Mouse (Mus musculus): ENCODE data around the gene Gng2.
"Not testable (repeated sequence)": the region's sequence is repeated elsewhere in the genome, so short reads cannot be mapped to it uniquely, and the experiment has no call there.

Gng2 gene

GRCm38 (mm10) chr14:19935084-19935483, 42.3 kb downstream of the Gng2 start:
- no peak for DNase-seq

DNA sequence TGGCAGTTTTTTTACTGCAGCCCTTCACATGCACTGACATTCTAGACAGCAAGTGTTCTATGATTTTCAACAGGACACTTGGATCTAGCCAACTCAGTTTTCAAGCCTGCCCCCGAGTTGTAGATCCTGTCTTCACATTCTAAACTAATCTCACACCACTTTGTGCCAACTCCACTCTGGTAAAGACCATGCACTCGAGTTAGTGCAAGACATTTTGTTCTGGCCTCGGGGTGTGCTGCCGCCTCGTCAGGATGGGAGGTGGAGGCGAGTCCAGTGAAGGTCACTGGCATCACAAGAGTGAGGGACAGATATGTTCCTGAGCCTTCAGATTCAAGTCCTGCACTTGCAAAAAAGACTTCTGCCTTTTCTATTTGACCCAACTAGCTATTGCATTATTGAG, 44.1 kb downstream of the Gng2 start:
- no peak for DNase-seq

- no peak for DNase-seq
Observed at GRCm38 (mm10) chr14:19927879-19928278, 49.5 kb downstream of the Gng2 start.

DNA sequence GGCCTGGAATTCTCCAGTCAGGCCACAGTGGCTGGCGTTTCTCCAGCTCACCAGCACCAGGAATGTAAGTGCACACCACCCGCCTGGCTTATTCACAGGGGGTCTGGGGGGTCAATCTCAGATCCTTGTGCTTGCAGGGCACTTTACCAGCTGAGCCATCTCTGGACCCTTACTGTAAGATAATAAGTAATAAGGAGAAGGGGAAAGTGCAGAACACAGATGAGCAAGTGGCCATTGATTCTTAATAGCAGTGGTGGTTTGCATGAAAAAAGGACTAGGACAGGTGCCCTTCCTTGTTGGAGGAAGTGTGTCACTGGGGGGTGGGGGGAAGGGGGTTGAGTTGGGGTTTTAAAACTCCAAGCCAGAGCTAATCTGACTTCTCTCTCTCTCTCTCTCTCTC, 50.3 kb downstream of the Gng2 start:
- no peak for DNase-seq

DNA sequence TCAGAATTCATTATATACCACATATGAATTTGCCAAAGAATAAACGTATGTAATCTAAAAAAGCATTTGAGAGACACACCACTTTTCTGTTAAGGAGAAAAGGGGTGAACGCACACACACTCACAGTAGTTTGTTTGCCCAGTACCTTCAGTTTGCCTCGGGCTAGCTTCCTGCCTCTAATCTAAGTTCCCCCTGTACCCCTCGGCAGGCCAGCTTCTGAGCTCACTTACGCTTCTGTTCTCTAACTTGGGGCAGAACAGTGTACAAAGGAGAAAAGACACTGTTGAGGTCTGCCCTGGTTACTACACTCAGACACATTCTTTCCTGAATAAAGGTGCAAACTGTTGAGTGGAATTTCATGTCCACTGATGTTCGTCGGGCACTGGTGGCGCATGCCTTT, 51.1 kb downstream of the Gng2 start:
- no peak for DNase-seq

GRCm38 (mm10) chr14:19925157-19925556, 52.3 kb downstream of the Gng2 start:
- no peak for DNase-seq

DNA sequence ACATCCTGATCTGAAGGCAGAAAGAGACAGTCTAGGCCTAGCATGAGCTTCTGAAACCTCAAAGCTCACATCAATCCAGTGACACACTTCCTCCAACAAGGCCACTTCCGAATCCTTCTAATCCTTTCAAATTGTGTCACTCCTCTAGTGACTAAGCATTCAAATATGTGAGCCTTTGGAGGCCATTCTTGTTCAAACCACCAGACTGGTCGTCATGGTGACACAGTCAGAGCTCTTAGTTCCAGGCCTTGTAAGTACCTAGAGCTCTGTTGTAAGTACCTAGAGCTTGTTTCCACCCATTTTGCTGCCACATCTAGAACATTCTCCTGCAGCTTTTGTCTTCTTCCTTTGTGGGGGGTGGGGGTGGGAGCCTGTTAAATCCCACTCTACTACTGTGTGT, 53.3 kb downstream of the Gng2 start:
- no peak for DNase-seq

DNA sequence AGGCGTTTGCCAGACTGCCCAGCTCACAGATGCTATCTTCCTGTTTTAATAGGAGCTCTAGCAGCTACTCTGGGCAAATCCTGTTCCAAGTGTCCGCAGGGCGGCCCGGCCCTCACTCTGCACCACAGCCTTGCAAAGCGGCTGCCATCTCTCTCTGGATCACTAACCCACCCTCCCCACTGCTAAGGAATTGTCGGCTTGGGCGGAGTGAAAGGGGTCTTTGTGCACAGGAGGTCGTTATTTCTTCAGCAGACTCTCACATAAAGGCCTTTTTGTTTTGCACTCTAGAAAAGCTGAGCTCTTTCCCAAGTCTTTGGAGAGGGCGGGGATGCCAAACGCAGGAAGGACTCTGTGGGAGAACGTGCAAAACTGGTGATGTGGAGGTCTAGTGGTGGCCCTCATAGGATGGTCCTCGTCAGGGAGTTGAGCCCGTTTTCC, 57.2 kb downstream of the Gng2 start:
- DNase-seq, result no peak

DNA sequence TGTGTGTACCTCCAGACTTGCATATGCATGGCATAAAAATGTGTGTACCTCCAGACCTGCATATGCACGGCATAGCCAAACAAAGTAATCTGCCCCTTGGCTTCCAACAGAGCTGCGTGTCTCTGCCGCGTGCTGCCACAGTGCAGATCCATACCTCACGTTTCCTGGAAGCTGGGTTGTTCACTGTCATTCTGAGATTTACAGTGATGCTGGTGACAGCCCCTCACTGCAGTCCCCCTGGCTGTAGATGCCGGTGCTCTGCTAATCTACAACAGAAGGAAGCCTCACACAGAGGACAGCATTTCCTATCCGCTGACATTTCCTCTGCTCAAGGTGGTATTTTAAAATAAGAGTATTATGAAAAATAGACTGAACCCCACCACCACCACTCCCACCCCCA, 57.6 kb downstream of the Gng2 start:
- no peak for DNase-seq

- no peak for DNase-seq
Observed at GRCm38 (mm10) chr14:19917534-19917933, 59.9 kb downstream of the Gng2 start.

DNA sequence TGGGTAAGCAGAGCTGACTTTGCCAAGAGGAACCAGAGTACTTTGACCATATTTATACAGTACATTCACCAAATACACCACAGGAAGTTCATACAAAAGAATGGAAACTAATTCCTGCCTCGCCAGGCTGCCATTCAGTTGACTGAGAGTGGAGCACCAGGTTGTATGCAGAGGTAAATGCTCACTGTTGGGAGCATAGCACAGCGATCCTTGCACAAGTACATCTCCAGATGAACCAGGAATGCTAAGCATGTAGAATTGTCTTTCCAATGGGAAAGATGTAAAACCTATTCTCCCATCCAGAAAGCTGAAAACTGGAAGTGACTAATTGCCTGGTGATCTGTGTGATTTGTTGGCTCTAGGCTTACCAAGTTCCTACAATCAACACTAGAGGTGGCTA, 61.1 kb downstream of the Gng2 start:
- no peak for DNase-seq

- DNase-seq, result no peak
Observed at GRCm38 (mm10) chr14:19912891-19913290, 64.5 kb downstream of the Gng2 start.

DNA sequence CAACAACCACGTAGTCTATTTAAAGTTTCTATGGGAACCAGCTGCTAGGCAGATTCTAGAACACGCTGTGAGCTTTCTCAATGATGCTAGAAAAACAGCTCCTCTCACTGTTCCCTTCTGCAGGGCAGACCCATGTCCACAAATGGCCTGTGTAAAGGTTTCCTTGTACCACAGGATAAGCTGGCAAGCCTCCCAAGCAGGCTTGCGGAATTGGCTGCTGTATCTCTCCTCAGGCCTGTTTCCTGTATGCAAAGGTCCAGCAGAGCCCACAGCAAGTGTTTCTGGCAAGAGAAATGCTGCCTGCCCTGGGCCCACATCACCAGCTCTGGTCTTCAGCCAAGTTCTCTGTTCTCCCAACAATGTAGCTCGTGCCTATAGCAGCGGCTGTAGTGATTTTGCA, 71.8 kb downstream of the Gng2 start:
- DNase-seq, result peak; percentile 92

DNA sequence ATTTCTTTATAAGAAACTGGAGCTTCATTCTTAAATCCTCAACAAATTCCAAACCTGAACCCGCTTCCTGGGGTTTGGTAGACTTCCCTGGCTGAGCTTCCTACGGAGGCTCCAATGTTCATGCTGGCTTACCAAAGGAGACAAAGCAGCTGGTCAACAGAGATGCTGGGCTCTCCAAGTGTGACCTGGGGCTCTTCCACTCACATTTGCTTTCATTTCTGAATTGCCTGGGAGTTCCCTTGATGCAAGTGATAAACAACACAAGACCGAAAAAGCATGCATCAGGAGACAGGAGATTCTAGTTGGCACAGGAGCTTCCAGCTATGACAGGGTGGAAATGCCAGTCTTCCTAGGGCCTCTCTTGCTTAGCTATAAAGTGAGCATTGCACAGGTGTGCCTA, 72.6 kb downstream of the Gng2 start:
- peak; percentile 28 for DNase-seq

- peak; percentile 35 for DNase-seq
Observed at GRCm38 (mm10) chr14:19904031-19904430, 73.4 kb downstream of the Gng2 start.

- no peak for DNase-seq
Observed at GRCm38 (mm10) chr14:19900492-19900891, 76.9 kb downstream of the Gng2 start.

- DNase-seq, result no peak
Observed at GRCm38 (mm10) chr14:19887569-19887968, 89.9 kb downstream of the Gng2 start.

GRCm38 (mm10) chr14:19884431-19884830, 93.0 kb downstream of the Gng2 start:
- not testable (repeated sequence) for DNase-seq

GRCm38 (mm10) chr14:19874201-19874807, 103.1 kb downstream of the Gng2 start:
- no peak for DNase-seq

- DNase-seq, result no peak
Observed at GRCm38 (mm10) chr14:19867286-19867935, 110.0 kb downstream of the Gng2 start.

- DNase-seq, result not testable (repeated sequence)
Observed at GRCm38 (mm10) chr14:19865121-19865520, 112.3 kb downstream of the Gng2 start.

DNA sequence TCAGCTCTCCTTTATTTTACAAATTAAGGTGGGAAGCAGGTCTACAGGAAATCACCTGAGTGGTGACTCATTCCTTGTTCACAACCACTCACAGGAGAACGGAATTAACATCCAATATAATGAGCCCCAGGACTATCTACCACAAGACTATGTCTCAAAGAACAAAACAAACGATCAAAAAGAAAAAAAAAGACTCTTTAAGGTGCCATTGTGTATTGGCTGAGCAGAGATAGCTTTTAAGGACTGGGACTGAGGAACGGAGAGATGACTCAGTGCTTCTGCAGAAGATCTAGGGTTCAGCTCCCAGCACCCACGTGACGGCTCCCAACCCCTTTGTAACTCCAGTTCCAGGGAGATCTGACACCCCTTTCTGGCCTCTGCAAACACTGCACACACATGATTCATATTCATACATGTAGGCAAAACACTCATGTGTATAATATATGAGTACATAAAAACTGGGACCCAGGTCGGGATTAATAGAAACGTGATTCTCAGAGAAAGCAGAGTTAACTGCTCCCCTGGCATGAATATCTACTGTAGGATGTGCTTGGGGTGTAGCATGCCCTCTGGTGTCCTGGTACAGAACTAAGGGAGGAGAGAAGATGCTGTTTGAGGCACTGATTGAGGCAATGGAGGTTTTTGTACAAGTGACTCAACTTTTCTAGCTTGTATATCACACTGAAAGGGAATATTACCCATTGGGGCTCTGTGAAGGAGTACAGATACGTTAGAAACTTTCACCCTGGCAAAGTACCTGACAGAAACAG, 115.9 kb downstream of the Gng2 start:
- no peak for DNase-seq

DNA sequence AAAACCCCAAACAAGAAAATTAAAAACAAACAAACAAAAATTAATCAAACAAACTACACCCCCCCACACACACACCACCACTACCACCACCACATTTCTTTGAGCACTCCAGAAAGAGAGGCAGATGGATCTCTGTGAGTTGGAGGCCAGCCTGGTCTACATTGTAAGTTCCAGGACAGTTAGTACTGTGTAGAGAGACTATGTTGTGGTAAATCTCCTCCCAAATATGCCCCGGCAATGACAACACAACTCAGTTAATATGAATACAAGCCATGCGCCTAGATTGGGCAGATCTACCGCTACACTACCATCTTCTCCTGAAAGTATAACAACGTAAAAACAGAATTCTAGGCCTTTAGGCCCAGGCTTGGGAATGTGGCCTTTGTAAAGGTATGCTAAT, 117.1 kb downstream of the Gng2 start:
- DNase-seq, result no peak
